Mouse (Mus musculus): ENCODE measurements around the gene Rit1. TPM values are rescaled to one million over a fixed set of nuclear protein-coding genes. Genes with fewer than 3 reads are reported as not detected.

The Rit1 gene
- 44.9 and 52.7 TPM in 2 replicates for polyA plus RNA-seq (2015; fragmentation: Nextera tagmentation; extraction: Ambion mirVana)

GRCm38 (mm10) chr3:88716399-88717197, at the start of gene Rit1:
Gene Rit1 (plus strand): TSS chr3:88716838.
- H3K36me3 ChIP-seq = peaks cover 29% of the 10 kb centered on the region

GRCm38 (mm10) chr3:88677399-88677798, 39.2 kb upstream of the Rit1 start:
- H3K9me3 ChIP-seq = no peaks in the 10 kb centered on the region
- peak overlapping the region; percentile 63 for H3K4me2 ChIP-seq (replicated peaks)
- WGBS = 10% methylated on average over 11 of the region's 11 CpGs
- no peaks in the 10 kb centered on the region for H3K36me3 ChIP-seq
- peak; percentile 85 for ATAC-seq
- H3K4me1 ChIP-seq (replicated peaks) = no peaks in the 10 kb centered on the region
- no peak overlapping the region for H3K27ac ChIP-seq
- peak overlapping the region; percentile 35; the same call in 1 of the 2 replicates for H3K9ac ChIP-seq
- H3K27me3 ChIP-seq (replicated peaks) = no peaks in the 10 kb centered on the region
- peak overlapping the region; percentile 27 for H3K4me3 ChIP-seq (replicated peaks)

More at GRCm38 (mm10) chr3:88716399-88717197, at the start of gene Rit1:
- 2% methylated on average over 27 of the region's 27 CpGs for WGBS
- Histone ChIP-seq H3K9ac (peak within 1 kb of the TSS; percentile 73), H3K27ac (peak within 1 kb of the TSS; percentile 82), H3K27me3 (replicated peaks) (no peaks in the 10 kb centered on the region), H3K9me3 (no peaks in the 10 kb centered on the region), H3K4me2 (replicated peaks) (peak within 1 kb of the TSS; percentile 85), H3K4me3 (replicated peaks) (peak within 1 kb of the TSS; percentile 69), H3K4me1 (replicated peaks) (peaks cover 13% of the 10 kb centered on the region)
- ATAC-seq = peak; percentile 97

GRCm38 (mm10) chr3:88683814-88684213, 32.8 kb upstream of the Rit1 start:
- H3K4me3 ChIP-seq (replicated peaks) = no peak overlapping the region
- 79% methylated on average over 2 of the region's 2 CpGs for WGBS
- no peak overlapping the region; the same call in 1 of the 2 replicates for H3K4me2 ChIP-seq (replicated peaks)
- H3K4me1 ChIP-seq (replicated peaks) = peaks cover 4% of the 10 kb centered on the region
- H3K27ac ChIP-seq = peak overlapping the region; percentile 48
- no peak overlapping the region for H3K9ac ChIP-seq
- H3K27me3 ChIP-seq (replicated peaks) = no peaks in the 10 kb centered on the region
- H3K9me3 ChIP-seq = no peaks in the 10 kb centered on the region
- no peak for ATAC-seq
- no peaks in the 10 kb centered on the region; the same call in 1 of the 2 replicates for H3K36me3 ChIP-seq

GRCm38 (mm10) chr3:88684236-88684979, 32.2 kb upstream of the Rit1 start:
- H3K9me3 ChIP-seq = no peaks in the 10 kb centered on the region
- peaks cover 3% of the 10 kb centered on the region for H3K36me3 ChIP-seq
- H3K27me3 ChIP-seq (replicated peaks) = no peaks in the 10 kb centered on the region
- peak overlapping the region; percentile 58 for H3K4me2 ChIP-seq (replicated peaks)
- peak overlapping the region; percentile 76; the same call in 1 of the 2 replicates for H3K4me3 ChIP-seq (replicated peaks)
- 52% methylated on average over 8 of the region's 8 CpGs for WGBS
- H3K4me1 ChIP-seq (replicated peaks) = peaks cover 4% of the 10 kb centered on the region
- H3K27ac ChIP-seq = peak overlapping the region; percentile 98
- peak; percentile 37; the same call in 1 of the 2 replicates for ATAC-seq
- H3K9ac ChIP-seq = peak overlapping the region; percentile 29; the same call in 1 of the 2 replicates

GRCm38 (mm10) chr3:88684980-88685941, 31.4 kb upstream of the Rit1 start, which contains the start of gene Khdc4:
Gene Khdc4 (plus strand): TSS chr3:88685803.
- H3K36me3 ChIP-seq = peaks cover 12% of the 10 kb centered on the region
- H3K4me3 ChIP-seq (replicated peaks) = peak within 1 kb of the TSS; percentile 76
- ATAC-seq = peak; percentile 99
- under 1% methylated on average over 47 of the region's 47 CpGs for WGBS
- peak within 1 kb of the TSS; percentile 96 for H3K9ac ChIP-seq
- H3K27me3 ChIP-seq (replicated peaks) = no peaks in the 10 kb centered on the region
- peak within 1 kb of the TSS; percentile 98 for H3K27ac ChIP-seq
- H3K4me1 ChIP-seq (replicated peaks) = peaks cover 4% of the 10 kb centered on the region
- no peaks in the 10 kb centered on the region for H3K9me3 ChIP-seq
- H3K4me2 ChIP-seq (replicated peaks) = peak within 1 kb of the TSS; percentile 74

GRCm38 (mm10) chr3:88685958-88686451, 30.6 kb upstream of the Rit1 start:
- peaks cover 4% of the 10 kb centered on the region for H3K4me1 ChIP-seq (replicated peaks)
- H3K4me2 ChIP-seq (replicated peaks) = peak overlapping the region; percentile 74
- peak overlapping the region; percentile 96 for H3K9ac ChIP-seq
- H3K4me3 ChIP-seq (replicated peaks) = peak overlapping the region; percentile 76
- ATAC-seq = peak; percentile 77
- H3K9me3 ChIP-seq = no peaks in the 10 kb centered on the region
- H3K36me3 ChIP-seq = peaks cover 19% of the 10 kb centered on the region
- WGBS = under 1% methylated on average over 45 of the region's 45 CpGs
- H3K27me3 ChIP-seq (replicated peaks) = no peaks in the 10 kb centered on the region
- H3K27ac ChIP-seq = peak overlapping the region; percentile 98

- Histone ChIP-seq H3K27ac (no peak overlapping the region), H3K4me3 (replicated peaks) (peak overlapping the region; percentile 76), H3K27me3 (replicated peaks) (no peaks in the 10 kb centered on the region), H3K36me3 (peaks cover 23% of the 10 kb centered on the region), H3K9me3 (no peaks in the 10 kb centered on the region), H3K4me1 (replicated peaks) (peaks cover 4% of the 10 kb centered on the region), H3K9ac (peak overlapping the region; percentile 96), H3K4me2 (replicated peaks) (peak overlapping the region; percentile 74)
- 10% methylated on average over 13 of the region's 13 CpGs for WGBS
- ATAC-seq = no peak
These were observed 29.7 kb upstream of the Rit1 start for GRCm38 (mm10) chr3:88686734-88687611.

GRCm38 (mm10) chr3:88689079-88689478, 27.6 kb upstream of the Rit1 start:
- no peak for ATAC-seq

GRCm38 (mm10) chr3:88695545-88695944, 21.1 kb upstream of the Rit1 start:
- no peaks in the 10 kb centered on the region for H3K27me3 ChIP-seq (replicated peaks)
- H3K4me1 ChIP-seq (replicated peaks) = no peaks in the 10 kb centered on the region
- H3K27ac ChIP-seq = no peak overlapping the region
- ATAC-seq = no peak
- H3K4me3 ChIP-seq (replicated peaks) = no peak overlapping the region
- no peak overlapping the region for H3K9ac ChIP-seq
- H3K36me3 ChIP-seq = peaks cover 67% of the 10 kb centered on the region
- H3K9me3 ChIP-seq = no peaks in the 10 kb centered on the region
- no peak overlapping the region for H3K4me2 ChIP-seq (replicated peaks)

More at GRCm38 (mm10) chr3:88689079-88689478, 27.6 kb upstream of the Rit1 start:
- Histone ChIP-seq H3K36me3 (peaks cover 34% of the 10 kb centered on the region), H3K27me3 (replicated peaks) (no peaks in the 10 kb centered on the region), H3K4me2 (replicated peaks) (no peak overlapping the region), H3K27ac (no peak overlapping the region), H3K9me3 (no peaks in the 10 kb centered on the region), H3K4me3 (replicated peaks) (no peak overlapping the region), H3K4me1 (replicated peaks) (peaks cover 4% of the 10 kb centered on the region), H3K9ac (no peak overlapping the region)
- 92% methylated on average over 5 of the region's 5 CpGs for WGBS

- H3K36me3 ChIP-seq = peaks cover 72% of the 10 kb centered on the region
- H3K4me2 ChIP-seq (replicated peaks) = no peak overlapping the region
- no peak overlapping the region for H3K27ac ChIP-seq
- H3K4me3 ChIP-seq (replicated peaks) = no peak overlapping the region
- WGBS = 81% methylated on average over 1 of the region's 1 CpGs
- no peaks in the 10 kb centered on the region for H3K4me1 ChIP-seq (replicated peaks)
- H3K9ac ChIP-seq = no peak overlapping the region
- no peaks in the 10 kb centered on the region for H3K9me3 ChIP-seq
- no peaks in the 10 kb centered on the region for H3K27me3 ChIP-seq (replicated peaks)
- no peak for ATAC-seq
These were observed 18.6 kb upstream of the Rit1 start for GRCm38 (mm10) chr3:88698051-88698450.
